Mouse (Mus musculus): ENCODE measurements around the gene Hoxb4. TPM values are rescaled to one million over a fixed set of nuclear protein-coding genes. Genes with fewer than 3 reads are reported as not detected.

The Hoxb4 gene
- polyA plus RNA-seq, 1 experiment from 2014 or later: 3.8 TPM

- DNase-seq: no peak
- peaks cover 96% of the 10 kb centered on the region for H3K27me3 ChIP-seq (ENCODE audit: insufficient read depth, low read length)
- no peak for ATAC-seq (ENCODE audit: insufficient read depth)
- H3K27ac ChIP-seq (ENCODE audit: low read depth): no peak overlapping the region
- TF ChIP-seq CTCF (IDR thresholded peaks at IDR 0.05; ENCODE audit: low read depth): no peak
- no peak overlapping the region for H3K9ac ChIP-seq
- H3K9me3 ChIP-seq (ENCODE audit: low read depth, low read length): no peaks in the 10 kb centered on the region
- H3K4me1 ChIP-seq (ENCODE audit: insufficient read depth): no peaks in the 10 kb centered on the region
- H3K36me3 ChIP-seq (ENCODE audit: insufficient read depth): no peaks in the 10 kb centered on the region
- 9% methylated on average over 4 of the region's 4 CpGs for WGBS
- H3K4me2 ChIP-seq: no peak overlapping the region
- H3K4me3 ChIP-seq (ENCODE audit: low read depth, low read length): no peak overlapping the region
These were observed 42.2 kb upstream of the Hoxb4 start for GRCm38 (mm10) chr11:96275896-96276295.

- Histone ChIP-seq H3K4me3 (ENCODE audit: low read depth, low read length) (no peak overlapping the region), H3K9ac (no peak overlapping the region), H3K27ac (ENCODE audit: low read depth) (no peak overlapping the region)
These were observed 40.7 kb upstream of the Hoxb4 start for GRCm38 (mm10) chr11:96277151-96278044.

GRCm38 (mm10) chr11:96278324-96278723 lies 39.7 kb upstream of the Hoxb4 start:
- ATAC-seq (ENCODE audit: insufficient read depth): no peak
- Histone ChIP-seq H3K4me3 (ENCODE audit: low read depth, low read length) (no peak overlapping the region), H3K27ac (ENCODE audit: low read depth) (no peak overlapping the region), H3K9me3 (ENCODE audit: low read depth, low read length) (no peaks in the 10 kb centered on the region), H3K4me1 (ENCODE audit: insufficient read depth) (no peaks in the 10 kb centered on the region), H3K36me3 (ENCODE audit: insufficient read depth) (no peaks in the 10 kb centered on the region), H3K9ac (no peak overlapping the region), H3K27me3 (ENCODE audit: insufficient read depth, low read length) (peaks cover 95% of the 10 kb centered on the region), H3K4me2 (no peak overlapping the region; the same call in 1 of the 2 replicates)
- no peak for TF ChIP-seq CTCF (IDR thresholded peaks at IDR 0.05; ENCODE audit: low read depth)
- no peak for DNase-seq
- 15% methylated on average over 14 of the region's 14 CpGs for WGBS

More at GRCm38 (mm10) chr11:96277151-96278044, 40.7 kb upstream of the Hoxb4 start:
- no peak for DNase-seq
- 1% methylated on average over 35 of the region's 35 CpGs for WGBS
- no peaks in the 10 kb centered on the region for H3K9me3 ChIP-seq (ENCODE audit: low read depth, low read length)
- H3K36me3 ChIP-seq (ENCODE audit: insufficient read depth): no peaks in the 10 kb centered on the region
- H3K4me2 ChIP-seq: peak overlapping the region; percentile 31; the same call in 1 of the 2 replicates
- TF ChIP-seq CTCF (IDR thresholded peaks at IDR 0.05; ENCODE audit: low read depth): no peak
- H3K27me3 ChIP-seq (ENCODE audit: insufficient read depth, low read length): peaks cover 96% of the 10 kb centered on the region
- H3K4me1 ChIP-seq (ENCODE audit: insufficient read depth): no peaks in the 10 kb centered on the region
- no peak for ATAC-seq (ENCODE audit: insufficient read depth)

GRCm38 (mm10) chr11:96278773-96279172 lies 39.3 kb upstream of the Hoxb4 start:
- under 1% methylated on average over 9 of the region's 9 CpGs for WGBS
- Histone ChIP-seq H3K9ac (no peak overlapping the region), H3K9me3 (ENCODE audit: low read depth, low read length) (no peaks in the 10 kb centered on the region), H3K27ac (ENCODE audit: low read depth) (no peak overlapping the region), H3K4me2 (no peak overlapping the region; the same call in 1 of the 2 replicates), H3K36me3 (ENCODE audit: insufficient read depth) (no peaks in the 10 kb centered on the region), H3K27me3 (ENCODE audit: insufficient read depth, low read length) (peaks cover 95% of the 10 kb centered on the region), H3K4me3 (ENCODE audit: low read depth, low read length) (no peak overlapping the region), H3K4me1 (ENCODE audit: insufficient read depth) (no peaks in the 10 kb centered on the region)
- peak; percentile 67; the same call in 1 of the 2 replicates for ATAC-seq (ENCODE audit: insufficient read depth)
- TF ChIP-seq CTCF (IDR thresholded peaks at IDR 0.05; ENCODE audit: low read depth): peak; percentile 86
- DNase-seq: peak; percentile 96

GRCm38 (mm10) chr11:96279421-96280233 lies 38.4 kb upstream of the Hoxb4 start:
- H3K27ac ChIP-seq (ENCODE audit: low read depth): no peak overlapping the region
- H3K9me3 ChIP-seq (ENCODE audit: low read depth, low read length): no peaks in the 10 kb centered on the region
- 0 out of 2 replicates have a peak overlapping the region, but pooled peaks have one; percentile 30 for H3K4me2 ChIP-seq
- ATAC-seq (ENCODE audit: insufficient read depth) (no peak), DNase-seq (no peak)
- H3K4me3 ChIP-seq (ENCODE audit: low read depth, low read length): 0 out of 2 replicates have a peak overlapping the region, but pooled peaks have one; percentile 2
- H3K4me1 ChIP-seq (ENCODE audit: insufficient read depth): no peaks in the 10 kb centered on the region
- peaks cover 95% of the 10 kb centered on the region for H3K27me3 ChIP-seq (ENCODE audit: insufficient read depth, low read length)
- H3K36me3 ChIP-seq (ENCODE audit: insufficient read depth): no peaks in the 10 kb centered on the region
- H3K9ac ChIP-seq: no peak overlapping the region
- TF ChIP-seq CTCF (IDR thresholded peaks at IDR 0.05; ENCODE audit: low read depth): no peak
- WGBS: 4% methylated on average over 31 of the region's 31 CpGs

GRCm38 (mm10) chr11:96280399-96281378 lies 37.4 kb upstream of the Hoxb4 start:
- no peak overlapping the region for H3K4me3 ChIP-seq (ENCODE audit: low read depth, low read length)
- no peak overlapping the region for H3K27ac ChIP-seq (ENCODE audit: low read depth)
- WGBS: 21% methylated on average over 8 of the region's 8 CpGs
- ATAC-seq (ENCODE audit: insufficient read depth): no peak
- H3K9me3 ChIP-seq (ENCODE audit: low read depth, low read length): no peaks in the 10 kb centered on the region
- no peak for DNase-seq
- H3K36me3 ChIP-seq (ENCODE audit: insufficient read depth): no peaks in the 10 kb centered on the region
- H3K27me3 ChIP-seq (ENCODE audit: insufficient read depth, low read length): peaks cover 92% of the 10 kb centered on the region
- no peak overlapping the region for H3K4me2 ChIP-seq
- H3K9ac ChIP-seq: no peak overlapping the region
- no peak for TF ChIP-seq CTCF (IDR thresholded peaks at IDR 0.05; ENCODE audit: low read depth)
- H3K4me1 ChIP-seq (ENCODE audit: insufficient read depth): no peaks in the 10 kb centered on the region
